8 mouse cellular contexts compared by ENCODE assay signal in the genomic region with DNA sequence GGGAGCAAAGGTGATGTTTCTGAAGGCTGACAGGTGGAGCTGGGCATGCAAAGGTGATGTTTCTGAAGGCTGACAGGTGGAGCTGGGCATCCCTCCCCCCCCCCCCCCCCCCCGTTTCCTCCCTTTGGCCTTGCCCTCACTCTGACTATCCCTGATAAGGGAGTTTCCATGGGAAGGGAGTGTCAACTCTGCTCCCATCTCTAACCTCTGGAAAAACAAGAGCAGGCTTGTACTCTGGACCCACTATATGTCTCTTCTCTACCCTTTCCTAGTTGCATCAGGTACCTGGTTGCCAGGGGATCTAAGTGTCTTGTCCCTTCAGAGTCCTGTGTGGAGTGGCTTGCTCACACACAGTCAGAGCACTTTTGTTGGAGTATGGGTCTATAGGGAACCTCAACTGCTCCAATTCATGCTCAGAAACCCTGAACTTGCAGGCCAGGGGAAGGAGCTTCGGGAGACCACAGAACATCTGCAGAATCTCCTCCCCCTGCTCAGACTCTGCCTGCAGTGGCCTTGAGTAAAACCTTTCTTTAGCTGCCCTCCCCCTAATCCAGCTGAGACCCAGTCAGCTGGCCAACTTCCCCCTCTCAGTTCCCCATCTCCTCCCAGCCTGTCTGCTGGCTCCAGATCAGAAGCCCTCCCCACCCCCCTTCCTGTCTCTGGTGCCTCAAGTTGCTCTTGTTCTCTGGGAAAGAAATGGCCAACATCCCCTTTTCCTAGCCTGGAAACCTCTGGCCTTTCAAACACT. TPM values are rescaled to one million over a fixed set of nuclear protein-coding genes. Genes with fewer than 3 reads are reported as not detected.
DNase-seq lines count a peak whose midpoint lies in the region; ATAC-seq and TF ChIP-seq lines count a peak whose summit lies in the region.

No protein-coding gene starts in this region.

- no peaks in the 10 kb centered on the region for H3K27me3 ChIP-seq in liver, adult 2 months (ENCODE audit: control insufficient read depth, insufficient read depth, low read length)
- no peaks in the 10 kb centered on the region for H3K27me3 ChIP-seq in midbrain, postnatal 0 days (ENCODE audit: insufficient read depth, low read length)
- H3K27me3 ChIP-seq in testis, adult 2 months (ENCODE audit: control insufficient read depth, insufficient read depth, low read length) = no peaks in the 10 kb centered on the region

- peak overlapping the region; percentile 81 for H3K4me2 ChIP-seq in midbrain, postnatal 0 days (ENCODE audit: low read depth, low read length, poor library complexity, severe bottlenecking)

- peak; percentile 56 for DNase-seq in gastrocnemius, adult 2 months
- DNase-seq in gastrocnemius, adult 18-20 months (ENCODE audit: low spot score) = no peak
- peak; percentile 3 for DNase-seq in c-Kit-positive CD71-positive TER-119-positive erythroid progenitor cells, embryonic 14.5 days (ENCODE audit: low spot score)
- DNase-seq in gastrocnemius, postnatal 36 days = peak; percentile 25 to 48
- peak; percentile 25 for DNase-seq in induced T-regulatory cell, adult 2 months (ENCODE audit: low read depth)
- DNase-seq in liver, adult 2 months (ENCODE audit: extremely low read depth, low read depth, low spot score) = peak; percentile 48
- DNase-seq in midbrain, postnatal 0 days (ENCODE audit: low spot score) = peak; percentile 68

- 13% methylated on average over 2 of the region's 2 CpGs for WGBS in liver, adult 2 months
- 17% methylated on average over 1 of the region's 2 CpGs for WGBS in midbrain, postnatal 0 days

- no peaks in the 10 kb centered on the region for H3K36me3 ChIP-seq in liver, adult 2 months (ENCODE audit: control insufficient read depth, insufficient read depth, low read length)
- H3K36me3 ChIP-seq in midbrain, postnatal 0 days (ENCODE audit: insufficient read depth, low read length) = peaks cover 7% of the 10 kb centered on the region; the same call in 1 of the 2 replicates
- H3K36me3 ChIP-seq in testis, adult 2 months (ENCODE audit: control insufficient read depth, insufficient read depth, low read length) = no peaks in the 10 kb centered on the region

- peak overlapping the region; percentile 88 for H3K9ac ChIP-seq in liver, adult 2 months (ENCODE audit: low read depth, low read length)
- 0 out of 2 replicates have a peak overlapping the region, but pooled peaks have one; percentile 76 for H3K9ac ChIP-seq in midbrain, postnatal 0 days (replicated peaks; ENCODE audit: low read length, poor library complexity, severe bottlenecking)

- H3K27ac ChIP-seq in gastrocnemius, adult 2 months = peak overlapping the region; percentile 93
- peak overlapping the region; percentile 64 for H3K27ac ChIP-seq in liver, adult 2 months (replicated peaks; ENCODE audit: insufficient read depth, low read depth, low read length)
- H3K27ac ChIP-seq in midbrain, postnatal 0 days (ENCODE audit: low read depth, low read length) = no peak overlapping the region
- H3K27ac ChIP-seq in testis, adult 2 months (ENCODE audit: control insufficient read depth, insufficient read depth, low read depth, low read length) = peak overlapping the region; percentile 83

- ATAC-seq in midbrain, postnatal 0 days (ENCODE audit: low FRiP score) = no peak

- H3K4me1 ChIP-seq in liver, adult 2 months (ENCODE audit: control insufficient read depth, insufficient read depth, low read length) = peaks cover 12% of the 10 kb centered on the region
- H3K4me1 ChIP-seq in midbrain, postnatal 0 days (ENCODE audit: insufficient read depth, low read length) = peaks cover 9% of the 10 kb centered on the region; the same call in 1 of the 2 replicates
- peaks cover 9% of the 10 kb centered on the region for H3K4me1 ChIP-seq in testis, adult 2 months (ENCODE audit: control insufficient read depth, insufficient read depth, low read length)

- TF ChIP-seq POLR2A in liver, adult 2 months (IDR thresholded peaks at IDR 0.05; ENCODE audit: extremely low read depth, insufficient read depth, low read length) = no peak
- no peak for TF ChIP-seq POLR2A in testis, adult 2 months (IDR thresholded peaks at IDR 0.05; ENCODE audit: control insufficient read depth, low read depth, low read length)

- intact Hi-C loops in gastrocnemius, adult 2 months (cut with DNase I) = no loop called here
- intact Hi-C loops in gastrocnemius, postnatal 36 days (cut with DNase I) = no loop called here

- peak overlapping the region; percentile 87 for H3K4me3 ChIP-seq in gastrocnemius, adult 2 months
- peak overlapping the region; percentile 80 for H3K4me3 ChIP-seq in liver, adult 2 months (ENCODE audit: insufficient read depth, low read depth, low read length)
- peak overlapping the region; percentile 90 for H3K4me3 ChIP-seq in midbrain, postnatal 0 days (ENCODE audit: low read depth, low read length)
- peak overlapping the region; percentile 86 for H3K4me3 ChIP-seq in testis, adult 2 months (ENCODE audit: control insufficient read depth, low read depth, low read length)

- TF ChIP-seq CTCF in gastrocnemius, adult 2 months (IDR thresholded peaks at IDR 0.05) = no peak
- TF ChIP-seq CTCF in liver, adult 2 months (IDR thresholded peaks at IDR 0.05; ENCODE audit: low read depth, low read length) = no peak
- TF ChIP-seq CTCF in midbrain, postnatal 0 days (IDR thresholded peaks at IDR 0.05) = no peak
- no peak for TF ChIP-seq CTCF in testis, adult 2 months (IDR thresholded peaks at IDR 0.05; ENCODE audit: control insufficient read depth, insufficient read depth, insufficient replicate concordance, low read depth, low read length)

- H3K79me2 ChIP-seq in liver, adult 2 months (ENCODE audit: control insufficient read depth, insufficient read depth, low read length) = no peaks in the 10 kb centered on the region

- no peaks in the 10 kb centered on the region for H3K9me3 ChIP-seq in midbrain, postnatal 0 days (ENCODE audit: low read length)

RNA-seq across cellular contexts. Expression of a gene that starts 1.2 kb away (rescaled TPM):
- 1 to 10 TPM; 4.0 to 4.8 TPM for total RNA-seq in gastrocnemius, adult 2 months (2021)
- 1 to 10 TPM; 3.2 to 4.1 TPM for total RNA-seq in gastrocnemius, adult 18-20 months (2021)
- 1 to 10 TPM; 4.6 to 5.5 TPM for total RNA-seq in gastrocnemius, postnatal 36 days (2021)
- total RNA-seq in liver, adult 2 months (2014; rRNA removed) = 5.7 and 7.0 TPM in 2 replicates
- polyA plus RNA-seq in liver, adult 2 months (2012; rRNA removed) = 9.1 and 16.1 TPM in 2 replicates
- total RNA-seq in midbrain, postnatal 0 days (2014; rRNA removed) = 15.1 and 16.0 TPM in 2 replicates
- polyA plus RNA-seq in midbrain, postnatal 0 days (2015; fragmentation: Nextera tagmentation; extraction: Ambion mirVana) = 29.0 and 30.1 TPM in 2 replicates
- 37.3 and 42.8 TPM in 2 replicates for polyA plus RNA-seq in testis, adult 2 months (2012; rRNA removed)

RNA-seq across cellular contexts. Expression of a gene that starts 43.4 kb away (rescaled TPM):
- 1 to 10 TPM; 4.1 to 5.7 TPM for total RNA-seq in gastrocnemius, adult 2 months (2021)
- total RNA-seq in gastrocnemius, adult 18-20 months (2021) = 1 to 10 TPM; 4.5 to 4.7 TPM
- 1 to 10 TPM; 3.8 to 4.7 TPM for total RNA-seq in gastrocnemius, postnatal 36 days (2021)
- 7.5 and 7.6 TPM in 2 replicates for total RNA-seq in liver, adult 2 months (2014; rRNA removed)
- 2.9 and 3.2 TPM in 2 replicates for polyA plus RNA-seq in liver, adult 2 months (2012; rRNA removed)
- total RNA-seq in midbrain, postnatal 0 days (2014; rRNA removed) = 8.8 and 10.7 TPM in 2 replicates
- polyA plus RNA-seq in midbrain, postnatal 0 days (2015; fragmentation: Nextera tagmentation; extraction: Ambion mirVana) = 3.8 and 4.7 TPM in 2 replicates
- 3.3 and 3.4 TPM in 2 replicates for polyA plus RNA-seq in testis, adult 2 months (2012; rRNA removed)
